Mouse (Mus musculus) E14TG2a.4 (cell line): Measurements from ENCODE around the gene Calcb.

Source experiments
- CTCF ChIP-seq: conservative IDR thresholded peaks from 2 replicates; pipeline ENCODE4 v1.5.1; 2014; ENCODE audit warnings: low read length
- NANOG ChIP-seq: IDR thresholded peaks from 2 replicates; pipeline ENCODE4 v1.6.1; 2014; ENCODE audit warnings: borderline replicate concordance, low read length, mixed read lengths

DNA sequence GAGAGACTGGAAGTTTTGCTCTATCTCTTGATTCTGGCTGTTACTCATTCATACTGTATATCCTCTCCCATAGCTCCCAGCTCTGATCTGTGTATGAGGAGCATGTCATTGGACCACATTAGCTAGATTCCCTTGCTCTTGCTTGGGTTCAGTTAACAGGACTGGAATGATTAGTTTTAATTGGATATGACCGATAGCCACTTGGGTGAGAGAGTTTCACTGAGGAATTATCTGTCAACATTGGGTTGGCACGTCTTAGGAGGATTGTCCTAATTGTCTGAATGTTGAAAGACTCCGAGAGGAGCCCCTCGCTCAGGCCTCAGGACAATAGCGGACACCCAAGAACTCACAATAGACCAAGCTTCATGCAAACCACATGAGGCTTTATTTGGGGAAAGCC lies 17.8 kb downstream of the Calcb start:
- TF ChIP-seq NANOG (no peak), CTCF (no peak)
